Mouse (Mus musculus) ES-Bruce4 (cell line): ENCODE results near the gene Ush1c. TPM values are rescaled to one million over a fixed set of nuclear protein-coding genes. Genes with fewer than 3 reads are reported as not detected.

Experiments used
- H3K27ac ChIP-seq: 2 replicates; pipeline ENCODE4 v1.5.1; 2012; ENCODE audit warnings: low read length, inconsistent platforms; ENCODE audit not compliant: insufficient read depth
- H3K27me3 ChIP-seq: 2 replicates; pipeline ENCODE4 v1.6.1; 2012; ENCODE audit warnings: mild to moderate bottlenecking, low read length, inconsistent platforms; ENCODE audit not compliant: control insufficient read depth, poor library complexity, insufficient read depth, severe bottlenecking
- H3K36me3 ChIP-seq: 2 replicates; pipeline ENCODE4 v1.6.1; 2012; ENCODE audit warnings: inconsistent platforms, mild to moderate bottlenecking, low read length, moderate library complexity; ENCODE audit not compliant: control insufficient read depth, poor library complexity, insufficient read depth, severe bottlenecking
- H3K4me1 ChIP-seq: one replicate; pipeline ENCODE4 v1.8.1; 2011; ENCODE audit warnings: low read length; ENCODE audit not compliant: control insufficient read depth, insufficient read depth
- H3K4me3 ChIP-seq: 2 replicates; pipeline ENCODE4 v1.5.1; 2011; ENCODE audit warnings: low read depth, mild to moderate bottlenecking, low read length
- H3K9ac ChIP-seq: 2 replicates; pipeline ENCODE4 v1.6.1; 2012; ENCODE audit warnings: low read depth, mild to moderate bottlenecking, inconsistent platforms; ENCODE audit not compliant: poor library complexity, severe bottlenecking
- H3K9me3 ChIP-seq: replicated peaks from 2 replicates; pipeline ENCODE4 v1.6.1; 2012; ENCODE audit warnings: mild to moderate bottlenecking, low read length, inconsistent platforms; ENCODE audit not compliant: control insufficient read depth, poor library complexity, insufficient read depth, severe bottlenecking
- CTCF ChIP-seq: IDR thresholded peaks from one replicate; pipeline ENCODE4 v1.8.1; 2011; ENCODE audit warnings: low read depth, low read length
- EP300 ChIP-seq: IDR thresholded peaks from 2 replicates; pipeline ENCODE4 v1.6.1; 2011; ENCODE audit warnings: low read depth, low read length; ENCODE audit not compliant: insufficient read depth
- POLR2A ChIP-seq: IDR thresholded peaks from one replicate; pipeline ENCODE4 v1.8.1; 2011; ENCODE audit warnings: low read length; ENCODE audit not compliant: insufficient read depth
- polyA plus RNA-seq: library from polyadenylated mRNA; stranded (reverse); fragments of >200 nt; gene quantifications from 2 replicates; pipeline ENCODE4 v1.2.4, GENCODE M21; 2011; ENCODE audit warnings: low read depth; ENCODE audit not compliant: missing spikeins, insufficient read depth, insufficient read length

Ush1c gene
- polyA plus RNA-seq, 1 experiment = 3.1 TPM

DNA sequence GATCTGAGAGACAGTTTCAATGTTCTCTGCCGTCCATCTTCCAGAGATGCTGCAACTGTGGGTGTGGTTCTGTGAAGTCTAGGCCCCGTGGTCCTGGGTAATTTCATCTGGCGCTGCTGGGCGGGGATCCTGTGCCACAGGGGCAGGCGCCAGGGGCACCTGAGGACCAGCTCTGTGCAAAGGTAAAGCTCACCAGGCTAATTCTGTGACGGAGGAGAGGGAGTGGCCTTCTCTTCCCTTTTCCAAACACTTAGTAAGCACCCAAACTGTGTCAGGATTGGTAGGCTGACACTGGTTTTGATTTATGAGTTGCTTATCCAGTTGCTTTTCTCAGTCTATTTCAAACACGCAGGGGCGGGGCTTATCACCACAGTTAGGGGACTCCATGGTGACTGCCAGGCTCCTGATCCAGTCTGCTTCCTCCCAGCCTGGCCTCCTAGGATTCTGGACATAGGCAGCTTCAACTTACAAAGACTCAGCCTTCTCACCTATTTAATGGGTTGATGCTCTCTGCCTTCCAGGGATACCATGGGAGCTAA lies 17.6 kb downstream of the Ush1c start:
- no peak for TF ChIP-seq EP300
- no peak for TF ChIP-seq POLR2A
- TF ChIP-seq CTCF = no peak
- Histone ChIP-seq H3K27ac (no peak overlapping the region), H3K4me1 (peaks cover 3% of the 10 kb centered on the region), H3K9me3 (no peaks in the 10 kb centered on the region), H3K27me3 (no peaks in the 10 kb centered on the region), H3K4me3 (no peak overlapping the region), H3K9ac (no peak overlapping the region), H3K36me3 (no peaks in the 10 kb centered on the region)

DNA sequence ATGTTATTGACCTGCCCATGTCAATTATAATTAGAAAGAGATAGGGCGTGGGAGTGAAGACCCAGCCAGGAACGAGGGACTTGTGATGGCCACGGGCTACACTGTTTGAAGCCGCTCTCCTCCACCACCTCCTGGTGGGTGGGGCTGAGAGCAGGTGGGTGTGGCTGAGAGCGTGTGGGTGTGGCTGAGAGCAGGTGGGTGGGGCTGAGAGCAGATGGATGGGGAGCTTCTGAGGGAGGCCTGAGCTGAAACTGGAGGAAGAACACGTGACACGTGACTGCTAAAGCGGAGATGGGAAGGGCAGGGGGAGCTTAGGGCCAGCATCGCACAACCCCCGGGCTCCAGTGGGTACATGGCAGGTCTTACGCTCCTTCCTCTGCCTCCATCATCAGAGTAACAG lies 19.9 kb downstream of the Ush1c start:
- H3K36me3 ChIP-seq = no peaks in the 10 kb centered on the region
- peak overlapping the region; percentile 10; the same call in 1 of the 2 replicates for H3K4me3 ChIP-seq
- no peak overlapping the region for H3K27ac ChIP-seq
- peak; percentile 54; the same call in 1 of the 2 replicates for TF ChIP-seq EP300
- TF ChIP-seq POLR2A = no peak
- H3K27me3 ChIP-seq = no peaks in the 10 kb centered on the region
- no peaks in the 10 kb centered on the region for H3K9me3 ChIP-seq
- H3K9ac ChIP-seq = no peak overlapping the region
- H3K4me1 ChIP-seq = peaks cover 3% of the 10 kb centered on the region

DNA sequence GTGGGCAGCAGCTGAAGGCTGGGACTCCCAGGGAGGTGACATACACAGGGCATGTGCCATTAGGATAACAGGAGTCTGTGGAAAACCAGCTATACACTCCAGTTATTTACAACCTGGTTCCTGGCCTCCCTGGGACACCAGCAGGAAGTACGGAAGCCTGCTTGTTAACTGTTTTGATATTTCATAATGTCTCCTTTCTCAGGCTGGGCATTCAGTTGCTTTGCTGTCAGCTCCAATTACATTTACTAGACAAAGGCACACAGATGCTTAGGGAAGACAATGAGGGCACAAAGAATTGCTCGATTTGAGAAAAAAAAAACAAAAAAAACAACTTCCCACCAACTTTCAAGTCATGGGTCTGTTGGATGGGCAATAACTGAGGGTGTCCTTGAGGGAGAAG lies 21.8 kb downstream of the Ush1c start:
- Histone ChIP-seq H3K27ac (no peak overlapping the region), H3K4me1 (peaks cover 3% of the 10 kb centered on the region), H3K4me3 (no peak overlapping the region), H3K27me3 (no peaks in the 10 kb centered on the region), H3K9me3 (no peaks in the 10 kb centered on the region), H3K9ac (no peak overlapping the region), H3K36me3 (no peaks in the 10 kb centered on the region)
- TF ChIP-seq CTCF (no peak), EP300 (no peak), POLR2A (no peak)

DNA sequence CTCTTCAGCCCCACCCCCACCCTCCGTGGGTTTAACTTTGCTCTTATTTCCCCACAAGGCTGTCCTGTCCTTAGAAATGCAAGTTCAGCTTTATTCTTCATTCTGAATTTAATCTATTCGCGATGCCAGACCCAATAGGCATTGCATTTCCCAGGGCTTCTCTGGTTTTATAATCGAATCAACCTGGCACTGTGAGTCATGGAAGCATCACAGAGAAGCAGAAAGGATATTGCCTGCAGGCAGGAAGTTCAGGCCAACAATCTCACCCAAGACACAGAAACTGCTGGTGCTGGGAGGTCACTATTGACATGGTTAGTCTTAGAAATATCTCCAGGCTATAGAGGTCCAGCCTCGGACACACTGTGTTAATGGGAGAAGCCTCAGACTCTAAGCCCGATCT lies 28.0 kb downstream of the Ush1c start:
- TF ChIP-seq CTCF (no peak), EP300 (no peak), POLR2A (no peak)
- no peaks in the 10 kb centered on the region for H3K36me3 ChIP-seq

DNA sequence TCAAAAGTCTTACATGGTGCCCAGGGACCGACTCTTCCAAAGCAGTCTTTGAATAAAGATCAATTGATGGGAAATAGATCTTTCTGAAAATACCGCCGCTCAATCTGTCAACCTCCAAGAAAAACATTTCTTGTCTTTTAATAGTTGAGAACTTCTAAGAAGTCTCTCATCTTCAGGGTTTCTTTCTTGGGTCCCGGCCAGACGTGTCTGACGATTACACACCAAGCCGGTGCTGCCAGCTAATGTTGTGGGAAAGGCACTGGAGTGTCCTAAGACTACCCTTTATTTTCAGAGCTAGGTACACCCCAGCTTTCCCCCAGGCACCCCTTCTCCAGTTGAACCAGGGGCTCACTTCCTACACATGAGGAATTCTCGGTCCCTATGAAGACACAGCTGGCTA lies 30.2 kb downstream of the Ush1c start:
- Histone ChIP-seq H3K27me3 (no peaks in the 10 kb centered on the region), H3K4me1 (peaks cover under 1% of the 10 kb centered on the region), H3K9ac (no peak overlapping the region), H3K27ac (no peak overlapping the region), H3K9me3 (no peaks in the 10 kb centered on the region), H3K36me3 (no peaks in the 10 kb centered on the region), H3K4me3 (no peak overlapping the region)
- no peak for TF ChIP-seq CTCF
- no peak for TF ChIP-seq EP300
- TF ChIP-seq POLR2A = no peak

More for the DNA sequence above, 28.0 kb downstream of the Ush1c start:
- H3K27me3 ChIP-seq = no peaks in the 10 kb centered on the region
- no peaks in the 10 kb centered on the region for H3K9me3 ChIP-seq
- no peak overlapping the region for H3K27ac ChIP-seq
- no peak overlapping the region for H3K4me3 ChIP-seq
- no peaks in the 10 kb centered on the region for H3K4me1 ChIP-seq
- no peak overlapping the region for H3K9ac ChIP-seq

DNA sequence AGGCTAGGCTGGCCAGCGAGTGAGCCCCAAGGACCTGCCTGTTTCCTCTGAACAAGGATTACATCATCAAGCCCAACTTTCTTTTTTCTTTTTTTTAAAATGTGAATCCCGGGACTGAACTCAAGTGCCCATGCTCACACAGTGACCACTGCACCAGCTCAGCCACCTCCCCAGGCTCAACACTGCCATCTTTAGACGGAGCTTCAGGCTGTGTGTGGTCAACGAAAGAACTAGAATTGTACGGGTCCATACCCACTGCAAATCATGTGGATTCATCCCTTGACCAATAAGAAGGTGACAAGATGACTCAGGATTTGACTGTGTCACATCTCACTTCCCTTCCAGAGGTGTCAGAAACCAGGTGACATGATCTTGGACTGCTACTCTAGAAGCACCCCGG lies 33.5 kb downstream of the Ush1c start:
- TF ChIP-seq POLR2A = no peak
- TF ChIP-seq CTCF = no peak
- no peak for TF ChIP-seq EP300
- Histone ChIP-seq H3K36me3 (no peaks in the 10 kb centered on the region), H3K27ac (no peak overlapping the region)

DNA sequence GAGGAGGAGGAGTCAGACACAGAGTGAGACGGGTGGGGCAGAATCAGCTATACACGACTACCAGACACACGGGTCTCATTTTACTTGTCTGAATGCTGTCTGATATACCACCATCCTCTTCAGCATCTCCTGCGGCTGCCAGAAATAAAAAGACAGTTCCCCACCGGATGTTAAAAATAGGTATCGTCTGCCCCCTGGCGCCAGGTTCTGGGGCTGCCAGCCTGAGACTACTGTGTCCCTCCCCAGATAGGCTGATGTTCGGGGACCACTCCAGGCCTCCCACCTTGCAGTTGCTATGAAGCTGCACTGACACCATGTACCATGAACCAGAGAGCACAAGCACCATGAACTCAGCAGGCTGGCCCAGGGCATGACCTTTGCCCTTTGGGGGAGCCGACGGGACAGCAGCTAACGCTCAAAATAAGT lies 34.2 kb downstream of the Ush1c start:
- Histone ChIP-seq H3K9ac (no peak overlapping the region), H3K27me3 (no peaks in the 10 kb centered on the region), H3K4me1 (peaks cover 3% of the 10 kb centered on the region), H3K27ac (no peak overlapping the region), H3K36me3 (no peaks in the 10 kb centered on the region), H3K9me3 (no peaks in the 10 kb centered on the region), H3K4me3 (no peak overlapping the region)
- TF ChIP-seq CTCF (peak; percentile 3), EP300 (no peak)

More for the DNA sequence above, 33.5 kb downstream of the Ush1c start:
- Histone ChIP-seq H3K4me3 (no peak overlapping the region), H3K4me1 (peaks cover 3% of the 10 kb centered on the region), H3K9me3 (no peaks in the 10 kb centered on the region), H3K27me3 (no peaks in the 10 kb centered on the region), H3K9ac (no peak overlapping the region)
